Mouse (Mus musculus) limb, embryonic 13.5 days (tissue): ENCODE measurements at regions not wholly inside any gene's neighbourhood (a gene's known extent, or its start where the extent isn't known, plus 50 kb on each side); places are given as distances from the start of the nearest gene placed in this dataset.
"Not testable (repeated sequence)": the region's sequence is repeated elsewhere in the genome, so short reads cannot be mapped to it uniquely, and the experiment has no call there.

ENCODE experiments used
- ATAC-seq: fragments of 200-750 bp; cut with Nextera tagmentation; 2 replicates; pipeline ENCODE4 v1.8.0; 2017; ENCODE audit warnings: low read depth, moderate number of reproducible peaks, moderate TSS enrichment; ENCODE audit not compliant: low FRiP score
- H3K27ac ChIP-seq: fragments of 300-500 bp; sonication (generic); 2 replicates; pipeline ENCODE4 v1.5.1; 2015; ENCODE audit warnings: inconsistent platforms, mild to moderate bottlenecking, moderate library complexity
- H3K27me3 ChIP-seq: fragments of 300-500 bp; sonication (generic); 2 replicates; pipeline ENCODE4 v1.6.1; 2015; ENCODE audit warnings: mild to moderate bottlenecking, inconsistent platforms
- H3K36me3 ChIP-seq: fragments of 300-500 bp; sonication (generic); 2 replicates; pipeline ENCODE4 v1.6.1; 2015; ENCODE audit warnings: inconsistent platforms, mild to moderate bottlenecking, moderate library complexity
- H3K4me1 ChIP-seq: fragments of 300-500 bp; sonication (generic); 2 replicates; pipeline ENCODE4 v1.6.1; 2015; ENCODE audit warnings: inconsistent platforms
- H3K4me2 ChIP-seq: fragments of 300-500 bp; sonication (generic); replicated peaks from 2 replicates; pipeline ENCODE4 v1.6.1; 2015; ENCODE audit warnings: inconsistent platforms, mild to moderate bottlenecking, moderate library complexity
- H3K4me3 ChIP-seq: fragments of 300-500 bp; sonication (generic); 2 replicates; pipeline ENCODE4 v1.5.1; 2015; ENCODE audit warnings: moderate library complexity, mild to moderate bottlenecking, inconsistent platforms
- H3K9ac ChIP-seq: fragments of 300-500 bp; sonication (generic); 2 replicates; pipeline ENCODE4 v1.6.1; 2015; ENCODE audit warnings: mild to moderate bottlenecking, inconsistent platforms
- H3K9me3 ChIP-seq: fragments of 300-500 bp; sonication (generic); 2 replicates; pipeline ENCODE4 v1.6.1; 2016; ENCODE audit warnings: inconsistent platforms
- WGBS: fragments of 180-500 bp; shearing (Covaris S2); methylation state at CpG from one replicate; pipeline ENCODE4 v1.1.7; 2015; 5-methylcytosine and 5-hydroxymethylcytosine counted together

GRCm38 (mm10) chr3:58271441-58271840 lies 143.1 kb upstream of the Tsc22d2 start:
- no CpG with 5 or more reads among the region's 4 CpGs for WGBS
- H3K9me3 ChIP-seq, H3K36me3 ChIP-seq, H3K4me1 ChIP-seq, H3K9ac ChIP-seq, H3K4me3 ChIP-seq, H3K4me2 ChIP-seq, H3K27ac ChIP-seq, H3K27me3 ChIP-seq: not testable (repeated sequence)
- ATAC-seq = peak; percentile 79; the same call in 1 of the 2 replicates

GRCm38 (mm10) chr3:58281291-58281690 lies 133.2 kb upstream of the Tsc22d2 start:
- ATAC-seq = no peak
- H3K27me3 ChIP-seq = no peaks in the 10 kb centered on the region
- no peak overlapping the region for H3K4me3 ChIP-seq
- no peak overlapping the region for H3K27ac ChIP-seq
- no peaks in the 10 kb centered on the region for H3K9me3 ChIP-seq
- no peak overlapping the region for H3K9ac ChIP-seq
- H3K36me3 ChIP-seq = no peaks in the 10 kb centered on the region
- 78% methylated on average over 6 of the region's 6 CpGs for WGBS
- H3K4me2 ChIP-seq = no peak overlapping the region
- no peaks in the 10 kb centered on the region for H3K4me1 ChIP-seq

DNA sequence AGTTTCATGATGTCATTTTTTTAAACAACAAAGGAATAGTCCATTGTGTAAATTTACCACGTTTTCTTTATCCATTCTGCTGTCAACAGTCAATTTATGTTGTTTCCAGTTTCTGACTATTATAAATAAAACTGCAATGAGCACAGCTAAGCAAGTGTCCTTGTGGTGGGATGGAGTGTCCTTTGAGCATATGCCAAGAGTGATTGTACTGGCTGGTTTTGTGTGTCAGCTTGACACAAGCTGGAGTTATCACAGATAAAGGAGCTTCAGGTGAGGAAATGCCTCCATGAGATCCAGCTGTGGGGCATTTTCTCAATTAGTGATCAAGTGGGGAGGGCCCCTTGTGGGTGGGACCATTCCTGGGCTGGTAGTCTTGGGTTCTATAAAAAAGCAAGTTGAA lies 130.1 kb upstream of the Tsc22d2 start:
- not testable (repeated sequence) for H3K4me2 ChIP-seq, H3K9me3 ChIP-seq, H3K4me3 ChIP-seq, H3K27ac ChIP-seq, H3K9ac ChIP-seq, H3K36me3 ChIP-seq, H3K27me3 ChIP-seq, ATAC-seq, H3K4me1 ChIP-seq
- WGBS = 35% methylated on average over 1 of the region's 1 CpGs

GRCm38 (mm10) chr3:58295810-58296209 lies 118.7 kb upstream of the Tsc22d2 start:
- H3K4me2 ChIP-seq = no peak overlapping the region
- H3K4me3 ChIP-seq = no peak overlapping the region
- H3K9ac ChIP-seq = no peak overlapping the region
- ATAC-seq = no peak
- 87% methylated on average over 5 of the region's 5 CpGs for WGBS
- H3K36me3 ChIP-seq = no peaks in the 10 kb centered on the region
- no peak overlapping the region for H3K27ac ChIP-seq
- no peaks in the 10 kb centered on the region for H3K9me3 ChIP-seq
- H3K4me1 ChIP-seq = no peaks in the 10 kb centered on the region
- no peaks in the 10 kb centered on the region for H3K27me3 ChIP-seq

DNA sequence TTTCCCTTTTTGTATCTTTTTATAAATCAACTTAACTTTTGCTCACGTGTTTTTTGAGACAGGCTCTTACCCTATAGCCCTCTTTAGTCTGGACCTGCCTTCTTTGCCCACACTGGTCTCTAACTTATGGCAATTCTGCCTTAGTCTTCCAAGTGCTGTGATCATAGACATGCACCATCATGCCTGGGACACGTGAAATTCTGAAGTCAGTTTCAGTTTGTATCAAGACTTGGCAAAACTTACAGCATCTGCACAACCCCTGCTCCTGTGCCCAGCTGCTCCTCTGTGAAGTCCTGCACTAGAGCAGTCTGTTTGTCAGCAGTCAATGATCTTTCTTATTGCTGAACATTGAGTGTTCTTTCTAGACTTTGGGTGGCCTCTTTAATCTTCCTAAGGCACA lies 114.3 kb upstream of the Tsc22d2 start:
- Histone ChIP-seq H3K36me3 (no peaks in the 10 kb centered on the region), H3K4me1 (0 out of 2 replicates have a peak, but pooled peaks cover 3% of the 10 kb centered on the region), H3K4me2 (no peak overlapping the region), H3K4me3 (no peak overlapping the region), H3K27me3 (no peaks in the 10 kb centered on the region), H3K9me3 (no peaks in the 10 kb centered on the region), H3K27ac (no peak overlapping the region), H3K9ac (no peak overlapping the region)
- no peak for ATAC-seq
- WGBS = 72% methylated on average over 2 of the region's 2 CpGs

GRCm38 (mm10) chr3:58300801-58301485 lies 113.6 kb upstream of the Tsc22d2 start:
- Histone ChIP-seq H3K4me3 (no peak overlapping the region), H3K36me3 (no peaks in the 10 kb centered on the region), H3K9me3 (no peaks in the 10 kb centered on the region), H3K27ac (no peak overlapping the region), H3K9ac (no peak overlapping the region), H3K4me2 (no peak overlapping the region), H3K4me1 (0 out of 2 replicates have a peak, but pooled peaks cover 3% of the 10 kb centered on the region), H3K27me3 (no peaks in the 10 kb centered on the region)
- ATAC-seq = no peak
- 64% methylated on average over 5 of the region's 5 CpGs for WGBS

GRCm38 (mm10) chr3:58302322-58302721 lies 112.2 kb upstream of the Tsc22d2 start:
- H3K9ac ChIP-seq = no peak overlapping the region
- 91% methylated on average over 1 of the region's 1 CpGs for WGBS
- H3K4me1 ChIP-seq = 0 out of 2 replicates have a peak, but pooled peaks cover 3% of the 10 kb centered on the region
- H3K36me3 ChIP-seq = no peaks in the 10 kb centered on the region
- no peaks in the 10 kb centered on the region for H3K9me3 ChIP-seq
- no peak for ATAC-seq
- no peaks in the 10 kb centered on the region for H3K27me3 ChIP-seq
- H3K27ac ChIP-seq = no peak overlapping the region
- no peak overlapping the region for H3K4me2 ChIP-seq
- H3K4me3 ChIP-seq = no peak overlapping the region

DNA sequence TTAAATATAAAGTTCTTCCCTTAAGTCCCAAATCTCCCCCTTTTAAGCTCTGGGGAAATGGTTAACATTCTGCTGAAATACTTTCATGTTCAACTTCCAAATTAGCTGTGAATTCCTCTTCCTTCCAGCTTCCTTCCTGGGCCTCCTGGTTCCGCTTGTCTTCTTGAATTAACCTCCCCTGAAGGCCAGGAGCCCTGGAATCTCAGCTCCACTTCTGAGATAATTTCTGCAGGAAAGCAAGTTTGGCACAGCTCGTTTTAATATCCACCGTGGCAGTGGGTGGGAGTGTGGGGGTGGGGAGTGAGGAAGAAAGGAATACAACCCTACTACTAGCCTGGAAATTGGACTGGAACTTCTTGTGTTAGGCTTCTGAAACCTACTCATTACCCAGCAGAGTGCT lies 110.8 kb upstream of the Tsc22d2 start:
- H3K27me3 ChIP-seq = no peaks in the 10 kb centered on the region
- H3K4me1 ChIP-seq = 0 out of 2 replicates have a peak, but pooled peaks cover 3% of the 10 kb centered on the region
- no peak overlapping the region for H3K9ac ChIP-seq
- H3K4me2 ChIP-seq = no peak overlapping the region
- 15% methylated on average over 3 of the region's 3 CpGs for WGBS
- no peaks in the 10 kb centered on the region for H3K36me3 ChIP-seq
- ATAC-seq = no peak
- no peak overlapping the region for H3K4me3 ChIP-seq
- H3K9me3 ChIP-seq = no peaks in the 10 kb centered on the region
- no peak overlapping the region for H3K27ac ChIP-seq

GRCm38 (mm10) chr3:58309601-58310000 lies 104.9 kb upstream of the Tsc22d2 start:
- ATAC-seq = no peak; the same call in 1 of the 2 replicates
- Histone ChIP-seq H3K4me2 (no peak overlapping the region), H3K4me1 (no peaks in the 10 kb centered on the region), H3K36me3 (no peaks in the 10 kb centered on the region), H3K27ac (no peak overlapping the region), H3K9me3 (no peaks in the 10 kb centered on the region), H3K27me3 (no peaks in the 10 kb centered on the region), H3K4me3 (no peak overlapping the region), H3K9ac (no peak overlapping the region)
- WGBS = 75% methylated on average over 8 of the region's 8 CpGs

DNA sequence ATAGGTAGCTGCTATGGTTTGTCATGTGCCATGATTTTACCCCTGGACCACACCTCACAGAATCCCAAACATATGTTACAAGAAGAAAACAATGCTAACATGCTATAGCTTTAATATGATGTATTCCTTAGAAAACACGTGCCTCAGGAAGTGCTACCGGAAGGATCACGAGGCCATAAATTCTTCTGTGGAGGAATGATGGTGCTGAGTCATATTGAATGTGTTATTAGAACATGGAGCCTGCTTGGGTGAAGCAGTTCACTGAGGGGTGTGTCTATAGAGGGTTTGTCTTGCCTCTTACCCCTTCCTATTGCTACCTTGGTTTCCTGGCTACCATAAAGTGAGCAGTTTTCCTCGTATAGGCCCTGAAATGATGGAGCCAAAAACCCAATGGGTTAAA lies 104.1 kb upstream of the Tsc22d2 start:
- 71% methylated on average over 4 of the region's 4 CpGs for WGBS
- no peaks in the 10 kb centered on the region for H3K4me1 ChIP-seq
- no peak for ATAC-seq

DNA sequence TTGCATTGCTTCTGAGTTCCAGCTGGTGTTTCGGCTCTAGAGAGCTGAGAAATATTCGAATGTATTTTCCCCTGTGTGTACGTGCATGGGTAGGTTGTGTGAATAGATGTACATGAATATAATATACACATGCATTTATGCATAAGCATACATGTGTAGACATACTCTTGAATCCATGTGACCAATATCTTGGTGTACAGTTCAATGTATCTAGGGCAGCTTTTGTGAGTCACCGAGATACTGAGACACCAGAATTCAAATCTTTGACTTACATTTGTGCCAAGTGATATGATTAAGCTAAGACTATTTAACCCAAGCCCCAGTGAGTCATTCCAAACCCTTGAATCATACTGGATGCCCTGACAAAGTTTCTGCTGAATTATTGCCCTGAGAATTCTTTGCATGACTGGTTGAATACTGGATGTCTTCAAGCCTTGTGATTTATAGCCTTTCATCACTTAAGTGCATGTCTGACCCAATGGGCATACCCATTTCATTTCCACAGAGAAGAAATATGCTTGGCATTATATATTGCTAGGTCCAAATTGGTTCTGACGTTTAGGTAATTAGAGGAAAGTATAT lies 103.3 kb upstream of the Tsc22d2 start:
- H3K4me1 ChIP-seq = no peaks in the 10 kb centered on the region
- no peak overlapping the region for H3K4me2 ChIP-seq
- no peaks in the 10 kb centered on the region for H3K36me3 ChIP-seq
- WGBS = 87% methylated on average over 5 of the region's 5 CpGs
- no peaks in the 10 kb centered on the region for H3K27me3 ChIP-seq
- no peak overlapping the region for H3K9ac ChIP-seq
- H3K9me3 ChIP-seq = no peaks in the 10 kb centered on the region
- H3K27ac ChIP-seq = no peak overlapping the region
- no peak for ATAC-seq
- H3K4me3 ChIP-seq = no peak overlapping the region

More for the DNA sequence above, 104.1 kb upstream of the Tsc22d2 start:
- no peak overlapping the region for H3K4me2 ChIP-seq
- no peak overlapping the region for H3K9ac ChIP-seq
- H3K27me3 ChIP-seq = no peaks in the 10 kb centered on the region
- H3K27ac ChIP-seq = no peak overlapping the region
- no peaks in the 10 kb centered on the region for H3K9me3 ChIP-seq
- no peak overlapping the region for H3K4me3 ChIP-seq
- H3K36me3 ChIP-seq = no peaks in the 10 kb centered on the region

GRCm38 (mm10) chr3:58312623-58313022 lies 101.9 kb upstream of the Tsc22d2 start:
- H3K4me1 ChIP-seq = no peaks in the 10 kb centered on the region
- no peak for ATAC-seq
- 62% methylated on average over 6 of the region's 6 CpGs for WGBS
- H3K4me2 ChIP-seq = no peak overlapping the region
- H3K9me3 ChIP-seq = no peaks in the 10 kb centered on the region
- H3K9ac ChIP-seq = no peak overlapping the region
- H3K4me3 ChIP-seq = no peak overlapping the region
- no peak overlapping the region for H3K27ac ChIP-seq
- no peaks in the 10 kb centered on the region for H3K36me3 ChIP-seq
- no peaks in the 10 kb centered on the region for H3K27me3 ChIP-seq

DNA sequence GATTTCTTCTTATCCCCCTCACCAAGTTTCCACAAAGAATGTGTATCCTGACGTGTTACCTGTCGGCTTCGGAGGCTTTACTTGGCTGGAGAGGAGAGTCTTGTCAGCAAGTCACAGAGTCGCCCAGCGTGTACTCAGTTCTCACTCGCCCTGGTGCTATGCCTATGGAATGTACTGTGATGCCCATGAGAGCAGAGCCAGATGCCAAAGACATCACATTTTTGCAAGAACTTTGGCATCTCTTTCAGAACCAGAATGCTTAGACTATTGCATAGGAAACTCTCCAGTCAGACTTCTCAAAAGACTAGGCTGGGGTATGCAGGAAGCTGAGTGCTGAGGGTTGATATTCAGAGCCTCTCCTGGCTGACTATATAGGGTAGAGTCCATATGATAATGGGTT lies 99.3 kb upstream of the Tsc22d2 start:
- Histone ChIP-seq H3K4me1 (peaks cover 12% of the 10 kb centered on the region), H3K27ac (no peak overlapping the region), H3K9me3 (no peaks in the 10 kb centered on the region), H3K36me3 (no peaks in the 10 kb centered on the region), H3K4me2 (no peak overlapping the region), H3K9ac (no peak overlapping the region), H3K27me3 (no peaks in the 10 kb centered on the region), H3K4me3 (no peak overlapping the region)
- WGBS = 77% methylated on average over 6 of the region's 6 CpGs
- ATAC-seq = no peak
